Mouse (Mus musculus): Measurements from ENCODE around the gene Max.

Max gene

GRCm38 (mm10) chr12:76892910-76893695 lies 68.9 kb downstream of the Max start:
- in situ Hi-C loops (cut with MboI, MseI) = no loop called here

DNA sequence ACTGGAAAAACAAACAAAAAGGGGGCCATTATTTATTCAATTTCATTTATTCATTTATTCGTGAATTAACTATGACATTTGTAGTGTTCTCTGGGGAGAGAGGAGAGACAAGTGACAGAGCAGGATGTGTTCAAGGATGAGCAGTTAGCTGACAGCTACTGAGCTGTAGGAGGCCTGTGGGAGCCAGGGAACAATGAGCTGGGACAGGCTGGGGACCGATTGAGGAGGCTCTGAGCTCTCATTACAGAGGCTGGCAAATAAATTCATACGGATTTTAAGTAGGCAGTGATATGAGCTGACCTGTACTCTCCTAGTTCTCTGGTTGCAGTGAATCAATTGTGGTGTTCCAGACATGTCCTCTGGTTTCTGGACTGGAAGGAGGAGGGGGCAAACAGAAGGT lies 70.8 kb downstream of the Max start:
- in situ Hi-C loops (cut with MboI, MseI) = no loop called here

- in situ Hi-C loops (cut with MboI, MseI) = loop anchor here (5.0 kb wide), 1 partner anchor 43 kb away; no protein-coding TSS in a partner anchor
Observed at GRCm38 (mm10) chr12:76889404-76890184, 72.4 kb downstream of the Max start.

DNA sequence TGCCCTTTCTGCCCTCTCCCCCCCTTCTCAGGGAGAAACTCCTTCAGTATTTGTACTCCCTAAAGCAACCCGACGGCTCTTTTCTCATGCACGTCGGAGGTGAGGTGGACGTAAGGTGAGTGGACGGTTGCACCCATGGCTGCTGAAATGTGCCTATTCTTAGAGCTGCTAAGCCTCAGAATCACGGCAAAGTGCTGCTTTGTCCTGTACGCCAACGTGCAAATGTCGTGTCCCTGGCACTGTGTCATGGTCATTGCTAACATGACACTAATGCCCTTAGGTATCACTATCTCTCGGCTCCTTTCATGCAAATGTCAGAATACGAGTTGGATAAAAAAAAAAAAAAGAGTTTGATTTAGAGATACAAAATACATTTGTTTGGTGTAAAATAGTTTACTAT lies 74.1 kb downstream of the Max start:
- in situ Hi-C loops (cut with MboI, MseI) = loop anchor here (5.0 kb wide), 1 partner anchor 44 kb away; no protein-coding TSS in a partner anchor

Measured in T-helper 2 cell (primary cell).